ENCODE assay signal across 16 mouse cellular contexts in genomic region chr17:71009751-71010150, GRCm38 (mm10).
"Had no signal": no experiment of that assay in that cellular context is flagged by ENCODE, and none has a peak within 500 bp of the region (broad histone marks: within the 10 kb centered on the region; RNA-seq: fewer than 3 reads in every experiment).

No protein-coding gene starts in this region.

- DNase-seq: retina, postnatal 1 day; right cerebral cortex, adult 18-20 months; right cerebral cortex, postnatal 14 days; right cerebral cortex, postnatal 25 days; right cerebral cortex, postnatal 4 days; spleen, adult 18-20 months; thymus, adult 18-20 months; thymus, adult 2 months; thymus, postnatal 14 days; thymus, postnatal 25 days; thymus, postnatal 36 days; thymus, postnatal 4 days had no signal

- H3K4me1 ChIP-seq: neural tube, embryonic 13.5 days; neural tube, embryonic 15.5 days had no signal

- H3K27me3 ChIP-seq: neural tube, embryonic 13.5 days; neural tube, embryonic 15.5 days; stomach, embryonic 15.5 days had no signal

- H3K4me2 ChIP-seq: neural tube, embryonic 13.5 days; neural tube, embryonic 15.5 days; stomach, embryonic 15.5 days had no signal

- H3K36me3 ChIP-seq: neural tube, embryonic 13.5 days; neural tube, embryonic 15.5 days; stomach, embryonic 15.5 days had no signal

- H3K27ac ChIP-seq: neural tube, embryonic 13.5 days; neural tube, embryonic 15.5 days; stomach, embryonic 15.5 days; stomach, postnatal 0 days had no signal

- H3K4me3 ChIP-seq: neural tube, embryonic 13.5 days; neural tube, embryonic 15.5 days; stomach, embryonic 15.5 days had no signal

- H3K9me3 ChIP-seq: neural tube, embryonic 13.5 days; neural tube, embryonic 15.5 days; stomach, embryonic 15.5 days had no signal

- H3K9ac ChIP-seq: neural tube, embryonic 13.5 days; neural tube, embryonic 15.5 days; stomach, embryonic 15.5 days had no signal
